Mouse (Mus musculus): Measurements from ENCODE around the gene Yae1d1. TPM values are rescaled to one million over a fixed set of nuclear protein-coding genes. Genes with fewer than 3 reads are reported as not detected.
"Not testable (repeated sequence)": the region's sequence is repeated elsewhere in the genome, so short reads cannot be mapped to it uniquely, and the experiment has no call there.

Yae1d1 gene
- polyA plus RNA-seq, 1 experiment, result 7.3 TPM

- WGBS, result 90% methylated on average over 9 of the region's 9 CpGs
- H3K4me3 ChIP-seq (ENCODE audit: control insufficient read depth, insufficient read depth, low read length), result no peak overlapping the region
- DNase-seq, result no peak
- H3K4me1 ChIP-seq (replicated peaks; ENCODE audit: control insufficient read depth, insufficient read depth, low read length), result no peaks in the 10 kb centered on the region
- H3K27ac ChIP-seq (ENCODE audit: control insufficient read depth, insufficient read depth, low read length), result no peak overlapping the region
- H3K36me3 ChIP-seq (ENCODE audit: control insufficient read depth, insufficient read depth, low read length), result no peaks in the 10 kb centered on the region
- no peak for TF ChIP-seq CTCF (IDR thresholded peaks at IDR 0.05; ENCODE audit: borderline replicate concordance, control insufficient read depth, extremely low read depth, insufficient read depth, low read length, poor library complexity)
- TF ChIP-seq POLR2A (IDR thresholded peaks at IDR 0.05; ENCODE audit: control insufficient read depth, extremely low read depth, insufficient read depth, low read length, poor library complexity), result no peak
- H3K27me3 ChIP-seq (ENCODE audit: control insufficient read depth, insufficient read depth, low read length), result no peaks in the 10 kb centered on the region
These were observed 18.4 kb downstream of the Yae1d1 start for GRCm38 (mm10) chr13:17974734-17975133.

- 72% methylated on average over 7 of the region's 7 CpGs for WGBS
- TF ChIP-seq POLR2A (IDR thresholded peaks at IDR 0.05; ENCODE audit: control insufficient read depth, extremely low read depth, insufficient read depth, low read length, poor library complexity) (no peak), CTCF (IDR thresholded peaks at IDR 0.05; ENCODE audit: borderline replicate concordance, control insufficient read depth, extremely low read depth, insufficient read depth, low read length, poor library complexity) (no peak)
- no peaks in the 10 kb centered on the region for H3K27me3 ChIP-seq (ENCODE audit: control insufficient read depth, insufficient read depth, low read length)
- DNase-seq, result no peak
- H3K4me1 ChIP-seq (replicated peaks; ENCODE audit: control insufficient read depth, insufficient read depth, low read length), result no peaks in the 10 kb centered on the region
- no peak overlapping the region for H3K4me3 ChIP-seq (ENCODE audit: control insufficient read depth, insufficient read depth, low read length)
- H3K27ac ChIP-seq (ENCODE audit: control insufficient read depth, insufficient read depth, low read length), result no peak overlapping the region
- H3K36me3 ChIP-seq (ENCODE audit: control insufficient read depth, insufficient read depth, low read length), result no peaks in the 10 kb centered on the region
These were observed 32.5 kb downstream of the Yae1d1 start for GRCm38 (mm10) chr13:17960613-17961012.

- H3K4me3 ChIP-seq (ENCODE audit: control insufficient read depth, insufficient read depth, low read length), result no peak overlapping the region
- WGBS, result 69% methylated on average over 1 of the region's 1 CpGs
- no peak overlapping the region for H3K27ac ChIP-seq (ENCODE audit: control insufficient read depth, insufficient read depth, low read length)
- TF ChIP-seq POLR2A (IDR thresholded peaks at IDR 0.05; ENCODE audit: control insufficient read depth, extremely low read depth, insufficient read depth, low read length, poor library complexity), result no peak
- TF ChIP-seq CTCF (IDR thresholded peaks at IDR 0.05; ENCODE audit: borderline replicate concordance, control insufficient read depth, extremely low read depth, insufficient read depth, low read length, poor library complexity), result no peak
- no peaks in the 10 kb centered on the region for H3K36me3 ChIP-seq (ENCODE audit: control insufficient read depth, insufficient read depth, low read length)
- no peaks in the 10 kb centered on the region for H3K4me1 ChIP-seq (replicated peaks; ENCODE audit: control insufficient read depth, insufficient read depth, low read length)
- no peaks in the 10 kb centered on the region for H3K27me3 ChIP-seq (ENCODE audit: control insufficient read depth, insufficient read depth, low read length)
- DNase-seq, result no peak
These were observed 38.9 kb downstream of the Yae1d1 start for GRCm38 (mm10) chr13:17954282-17954681.

- H3K27me3 ChIP-seq (ENCODE audit: control insufficient read depth, insufficient read depth, low read length), result not testable (repeated sequence)
These were observed 42.6 kb downstream of the Yae1d1 start for GRCm38 (mm10) chr13:17950581-17950980.

GRCm38 (mm10) chr13:17949555-17949954, 43.6 kb downstream of the Yae1d1 start:
- TF ChIP-seq POLR2A (IDR thresholded peaks at IDR 0.05; ENCODE audit: control insufficient read depth, extremely low read depth, insufficient read depth, low read length, poor library complexity), result no peak
- TF ChIP-seq CTCF (IDR thresholded peaks at IDR 0.05; ENCODE audit: borderline replicate concordance, control insufficient read depth, extremely low read depth, insufficient read depth, low read length, poor library complexity), result no peak
- Histone ChIP-seq H3K4me3 (ENCODE audit: control insufficient read depth, insufficient read depth, low read length) (no peak overlapping the region), H3K27ac (ENCODE audit: control insufficient read depth, insufficient read depth, low read length) (no peak overlapping the region), H3K27me3 (ENCODE audit: control insufficient read depth, insufficient read depth, low read length) (no peaks in the 10 kb centered on the region), H3K4me1 (replicated peaks; ENCODE audit: control insufficient read depth, insufficient read depth, low read length) (0 out of 2 replicates have a peak, but pooled peaks cover 1% of the 10 kb centered on the region), H3K36me3 (ENCODE audit: control insufficient read depth, insufficient read depth, low read length) (no peaks in the 10 kb centered on the region)
- DNase-seq, result no peak
- WGBS, result 81% methylated on average over 18 of the region's 18 CpGs

More at GRCm38 (mm10) chr13:17950581-17950980, 42.6 kb downstream of the Yae1d1 start:
- H3K36me3 ChIP-seq (ENCODE audit: control insufficient read depth, insufficient read depth, low read length); DNase-seq; H3K27ac ChIP-seq (ENCODE audit: control insufficient read depth, insufficient read depth, low read length); H3K4me1 ChIP-seq (replicated peaks; ENCODE audit: control insufficient read depth, insufficient read depth, low read length); H3K4me3 ChIP-seq (ENCODE audit: control insufficient read depth, insufficient read depth, low read length): not testable (repeated sequence)
- 92% methylated on average over 8 of the region's 8 CpGs for WGBS

GRCm38 (mm10) chr13:17944078-17944917, 48.9 kb downstream of the Yae1d1 start, which contains the start of gene Rala:
Rala (minus strand) TSS chr13:17944239.
- H3K4me3 ChIP-seq (ENCODE audit: control insufficient read depth, insufficient read depth, low read length), result peak within 1 kb of the TSS; percentile 87
- peak; percentile 96 for DNase-seq
- H3K27ac ChIP-seq (ENCODE audit: control insufficient read depth, insufficient read depth, low read length), result no peak within 1 kb of the TSS
- 8% methylated on average over 67 of the region's 69 CpGs for WGBS
- no peaks in the 10 kb centered on the region for H3K27me3 ChIP-seq (ENCODE audit: control insufficient read depth, insufficient read depth, low read length)
- H3K4me1 ChIP-seq (replicated peaks; ENCODE audit: control insufficient read depth, insufficient read depth, low read length), result 0 out of 2 replicates have a peak, but pooled peaks cover 3% of the 10 kb centered on the region
- TF ChIP-seq CTCF (IDR thresholded peaks at IDR 0.05; ENCODE audit: borderline replicate concordance, control insufficient read depth, extremely low read depth, insufficient read depth, low read length, poor library complexity) (no peak), POLR2A (IDR thresholded peaks at IDR 0.05; ENCODE audit: control insufficient read depth, extremely low read depth, insufficient read depth, low read length, poor library complexity) (peak; percentile 68; the same call in 1 of the 2 replicates)
- no peaks in the 10 kb centered on the region for H3K36me3 ChIP-seq (ENCODE audit: control insufficient read depth, insufficient read depth, low read length)

All from thymus, adult 2 months (tissue).